25 mouse cellular contexts compared by ENCODE assay signal in the genomic region with DNA sequence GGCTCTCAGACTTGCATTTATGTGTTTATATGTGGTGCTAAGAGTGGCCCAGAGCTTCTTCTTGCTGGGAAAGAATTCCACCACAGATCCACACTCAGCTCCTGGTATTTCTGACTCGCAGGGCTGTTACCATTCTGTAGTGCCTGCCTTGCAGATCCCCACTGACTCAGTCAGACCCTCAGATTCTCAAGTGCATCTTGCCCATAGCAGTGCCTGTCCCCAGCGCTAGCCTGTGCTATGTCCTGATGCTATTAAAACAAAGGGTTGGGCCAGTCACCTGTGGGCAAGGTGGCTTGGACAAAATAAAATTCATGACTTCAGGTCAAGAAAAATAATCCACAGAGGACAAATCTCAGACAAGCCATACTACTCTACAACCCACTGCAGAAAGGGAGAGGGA.
DNase-seq lines count a peak whose midpoint lies in the region; ATAC-seq and TF ChIP-seq lines count a peak whose summit lies in the region.
"Had no signal": no experiment of that assay in that cellular context is flagged by ENCODE, and none has a peak within 500 bp of the region (broad histone marks: within the 10 kb centered on the region; RNA-seq: fewer than 3 reads in every experiment).

No protein-coding gene starts in this region.

- no peak overlapping the region for H3K9ac ChIP-seq in heart, embryonic 11.5 days (ENCODE audit: low read depth, low read length)
- H3K9ac ChIP-seq: embryonic facial prominence, embryonic 12.5 days; forebrain, embryonic 13.5 days; forebrain, embryonic 15.5 days had no signal

- peaks cover 17% of the 10 kb centered on the region for H3K36me3 ChIP-seq in heart, embryonic 10.5 days
- H3K36me3 ChIP-seq in heart, embryonic 11.5 days (ENCODE audit: control insufficient read depth, insufficient read depth, low read length): peaks cover 5% of the 10 kb centered on the region; the same call in 1 of the 2 replicates

- no peaks in the 10 kb centered on the region for H3K4me1 ChIP-seq in cerebellum, adult 2 months (ENCODE audit: control insufficient read depth, insufficient read depth, low read length)
- no peaks in the 10 kb centered on the region for H3K4me1 ChIP-seq in heart, embryonic 10.5 days
- H3K4me1 ChIP-seq in heart, embryonic 11.5 days (ENCODE audit: control insufficient read depth, insufficient read depth, low read length): no peaks in the 10 kb centered on the region
- H3K4me1 ChIP-seq: embryonic facial prominence, embryonic 10.5 days; embryonic facial prominence, embryonic 12.5 days; forebrain, embryonic 13.5 days; forebrain, embryonic 15.5 days had no signal

- H3K27me3 ChIP-seq in cerebellum, adult 2 months (ENCODE audit: control insufficient read depth, insufficient read depth, low read length): no peaks in the 10 kb centered on the region
- H3K27me3 ChIP-seq in heart, embryonic 10.5 days (ENCODE audit: insufficient read depth, poor library complexity, severe bottlenecking): no peaks in the 10 kb centered on the region
- no peaks in the 10 kb centered on the region for H3K27me3 ChIP-seq in heart, embryonic 11.5 days (ENCODE audit: control insufficient read depth, insufficient read depth, low read length)
- H3K27me3 ChIP-seq: CH12.LX; embryonic facial prominence, embryonic 12.5 days; forebrain, embryonic 13.5 days; forebrain, embryonic 15.5 days; Patski had no signal

- H3K4me2 ChIP-seq in heart, embryonic 11.5 days: no peak overlapping the region
- H3K4me2 ChIP-seq: embryonic facial prominence, embryonic 12.5 days; forebrain, embryonic 13.5 days; forebrain, embryonic 15.5 days had no signal

- H3K4me3 ChIP-seq in cerebellum, adult 2 months (replicated peaks; ENCODE audit: insufficient read depth, low read depth, low read length): no peak overlapping the region
- H3K4me3 ChIP-seq in heart, embryonic 10.5 days: no peak overlapping the region
- H3K4me3 ChIP-seq in heart, embryonic 11.5 days (ENCODE audit: low read depth, low read length): no peak overlapping the region
- H3K4me3 ChIP-seq: embryonic facial prominence, embryonic 10.5 days; embryonic facial prominence, embryonic 12.5 days; forebrain, embryonic 13.5 days; forebrain, embryonic 15.5 days had no signal

- TF ChIP-seq POLR2A in cerebellum, adult 2 months (IDR thresholded peaks at IDR 0.05; ENCODE audit: borderline replicate concordance, insufficient read depth, low read length): no peak

- 0 out of 2 replicates have a peak overlapping the region, but pooled peaks have one; percentile 6 for H3K27ac ChIP-seq in cerebellum, adult 2 months (ENCODE audit: insufficient read depth, low read length)
- no peak overlapping the region for H3K27ac ChIP-seq in heart, embryonic 10.5 days
- H3K27ac ChIP-seq in heart, embryonic 11.5 days (ENCODE audit: low read depth, low read length): no peak overlapping the region
- H3K27ac ChIP-seq: embryonic facial prominence, embryonic 10.5 days; embryonic facial prominence, embryonic 12.5 days; forebrain, embryonic 13.5 days; forebrain, embryonic 15.5 days had no signal

- no peak for DNase-seq in cerebellum, adult 2 months
- DNase-seq in cerebellum, adult 8-10 months: no peak
- DNase-seq in heart, embryonic 10.5 days (ENCODE audit: low spot score): peak; percentile 60
- peak; percentile 23 for DNase-seq in testis, postnatal 10 days (ENCODE audit: low spot score)
- no peak for DNase-seq in testis, postnatal 14 days (ENCODE audit: low spot score)
- DNase-seq in urinary bladder, adult 2 months (ENCODE audit: low spot score): peak; percentile 5
- DNase-seq in urinary bladder, postnatal 25 days (ENCODE audit: low spot score): no peak
- DNase-seq: adrenal gland, adult 8-10 months; adrenal gland, postnatal 14 days; adrenal gland, postnatal 36 days; B cell, adult 2 months; cerebellum, adult 11-12 months; cerebellum, adult 9-10 months; cerebellum, postnatal 10 days; cerebellum, postnatal 25 days had no signal

- TF ChIP-seq CTCF in cerebellum, adult 2 months (IDR thresholded peaks at IDR 0.05; ENCODE audit: borderline replicate concordance, insufficient read depth, low read depth, low read length): no peak

- 91% methylated on average over 2 of the region's 2 CpGs for WGBS in cerebellum, adult 2 months
- WGBS in heart, embryonic 10.5 days: 89% methylated on average over 2 of the region's 2 CpGs
- 89% methylated on average over 2 of the region's 2 CpGs for WGBS in heart, embryonic 11.5 days (ENCODE audit: insufficient replicate concordance)

- no peaks in the 10 kb centered on the region for H3K9me3 ChIP-seq in heart, embryonic 10.5 days
- H3K9me3 ChIP-seq in heart, embryonic 11.5 days (replicated peaks; ENCODE audit: control insufficient read depth, low read length): no peaks in the 10 kb centered on the region
- H3K9me3 ChIP-seq: embryonic facial prominence, embryonic 10.5 days; embryonic facial prominence, embryonic 12.5 days; forebrain, embryonic 13.5 days; forebrain, embryonic 15.5 days; G1E had no signal

- no peak for ATAC-seq in heart, embryonic 11.5 days (replicated peaks; ENCODE audit: insufficient number of reproducible peaks, low FRiP score, low TSS enrichment)
- ATAC-seq: activated CD4-positive, CD25-positive, alpha-beta regulatory T cell, adult 4 months; CD4-positive, CD25-positive, alpha-beta regulatory T cell, adult 4 months; forebrain, embryonic 13.5 days; forebrain, embryonic 15.5 days; Patski had no signal

Comparison
In these comparisons a context has a peak if more than half of its experiments do, and no peak if none do; other contexts are left out.
1. DNase-seq: peak in heart, embryonic 10.5 days (single experiment), testis, postnatal 10 days (single experiment) and urinary bladder, adult 2 months (single experiment); none in cerebellum, adult 2 months (0 of 2), cerebellum, adult 8-10 months (single experiment), testis, postnatal 14 days (single experiment) and urinary bladder, postnatal 25 days (single experiment).